Mouse (Mus musculus): Measurements from ENCODE around the gene Commd3.

Commd3 gene

DNA sequence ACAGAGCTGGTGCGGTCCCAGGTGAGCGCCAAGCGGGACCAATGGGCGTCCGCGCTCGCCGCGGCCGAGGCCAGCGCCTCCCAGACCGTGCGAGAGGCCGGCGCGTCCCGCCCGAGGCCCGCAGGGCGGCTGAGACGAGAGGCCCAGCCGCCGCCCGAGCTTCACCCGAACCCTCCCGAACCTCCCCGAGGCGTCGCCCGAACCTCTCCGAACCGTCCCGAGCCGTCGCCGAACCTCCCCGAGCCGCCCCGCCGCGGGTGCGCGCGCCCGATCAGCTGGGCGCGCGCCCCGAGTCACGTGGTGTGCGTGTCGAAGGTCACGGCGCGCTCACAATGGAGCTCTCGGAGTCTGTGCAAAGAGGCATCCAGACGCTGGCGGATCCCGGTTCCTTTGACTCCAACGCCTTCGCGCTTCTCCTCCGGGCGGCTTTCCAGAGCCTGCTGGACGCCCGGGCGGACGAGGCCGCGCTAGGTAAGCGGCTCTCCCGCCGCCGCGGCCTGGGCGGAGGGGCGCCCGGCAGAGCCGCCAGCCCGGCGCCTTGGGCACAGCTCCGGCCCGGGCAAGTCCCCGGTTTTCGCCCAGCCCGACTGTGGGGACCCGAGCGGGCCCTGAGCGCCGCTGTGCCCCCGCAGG, at the start of gene Commd3:
TSS of gene Commd3 (plus strand) at position 252 of the 633 bp plus-strand sequence.
- DNase-seq (ENCODE audit: low read depth): peak; percentile 68

DNA sequence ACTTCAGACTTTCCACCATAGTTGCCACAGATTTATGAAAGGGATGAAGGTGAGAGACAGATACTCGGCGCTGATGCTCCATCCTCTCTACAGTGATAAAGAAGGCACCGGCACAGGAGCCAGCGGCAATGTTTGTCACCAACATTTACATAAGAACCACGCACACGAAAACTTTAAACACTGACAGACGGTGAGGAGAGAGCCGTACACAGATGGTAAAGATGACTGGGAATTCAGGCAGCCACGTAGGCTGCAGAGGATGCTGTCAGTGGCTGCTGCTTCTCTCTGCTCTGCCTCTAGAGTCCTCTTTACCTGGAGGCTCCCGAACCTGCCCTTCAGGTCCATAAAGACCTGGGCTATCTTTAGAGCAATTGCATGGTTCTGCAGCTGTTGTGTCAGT, 49.0 kb upstream of the Commd3 start:
- DNase-seq (ENCODE audit: low read depth): no peak

DNA sequence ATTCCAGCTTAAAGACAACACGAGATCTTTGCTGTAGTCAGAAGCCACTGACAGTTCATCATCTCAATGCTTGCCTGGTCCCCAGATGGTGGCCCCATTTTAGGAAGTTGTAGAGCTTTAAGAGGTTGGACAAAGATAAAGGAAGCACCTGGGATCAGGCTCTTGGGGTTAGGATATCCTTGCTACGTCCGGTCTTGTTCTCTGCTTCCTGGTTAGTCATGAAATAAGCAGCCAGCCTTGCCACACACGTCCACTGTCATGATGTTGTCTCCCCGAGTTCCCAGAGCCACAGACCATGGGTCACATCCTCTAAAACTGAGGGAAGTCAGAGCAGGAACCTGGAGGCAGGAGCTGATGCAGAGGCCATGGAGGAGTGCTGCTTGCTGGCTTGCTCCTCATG, 41.6 kb upstream of the Commd3 start:
- DNase-seq (ENCODE audit: low read depth): no peak

DNA sequence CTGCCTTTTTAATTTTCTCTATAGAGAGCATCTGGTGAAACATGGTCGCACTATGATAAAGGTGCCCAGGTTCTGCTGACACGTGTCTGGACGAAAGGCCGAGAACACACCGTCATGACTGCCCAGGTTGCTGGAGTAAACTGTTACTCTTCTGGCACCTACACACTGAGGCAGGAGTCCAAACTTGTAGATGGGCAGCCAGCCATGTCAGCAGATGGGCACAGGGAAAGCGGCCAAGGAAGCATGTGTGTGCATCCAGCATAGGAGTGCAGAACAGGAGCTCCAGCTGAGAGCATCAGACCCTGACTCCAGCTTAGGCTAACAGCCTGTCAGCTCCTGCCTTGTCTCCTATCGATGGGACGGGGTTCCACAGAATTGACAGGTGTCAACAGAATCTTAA, 37.1 kb upstream of the Commd3 start:
- no peak for DNase-seq (ENCODE audit: low read depth)

DNA sequence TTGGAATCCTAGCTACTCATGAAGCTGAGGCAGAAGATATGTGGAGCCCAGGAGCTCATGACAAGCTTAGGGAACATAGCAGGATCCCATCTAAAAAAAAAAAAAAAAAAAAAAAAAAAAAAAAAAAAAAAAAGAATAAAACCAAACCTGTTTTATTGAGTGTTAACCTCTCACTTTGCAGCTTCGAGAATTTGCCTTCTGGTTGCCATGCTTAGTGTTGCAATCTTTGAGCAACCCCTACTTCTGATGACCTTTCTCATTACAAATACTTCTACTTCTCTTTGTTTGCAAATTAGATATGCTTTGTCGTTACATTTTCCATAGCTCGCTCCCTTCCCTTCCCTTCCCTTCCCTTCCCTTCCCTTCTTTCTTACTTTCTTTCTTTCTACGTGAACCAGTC, 23.6 kb upstream of the Commd3 start:
- no peak for DNase-seq (ENCODE audit: low read depth)

DNA sequence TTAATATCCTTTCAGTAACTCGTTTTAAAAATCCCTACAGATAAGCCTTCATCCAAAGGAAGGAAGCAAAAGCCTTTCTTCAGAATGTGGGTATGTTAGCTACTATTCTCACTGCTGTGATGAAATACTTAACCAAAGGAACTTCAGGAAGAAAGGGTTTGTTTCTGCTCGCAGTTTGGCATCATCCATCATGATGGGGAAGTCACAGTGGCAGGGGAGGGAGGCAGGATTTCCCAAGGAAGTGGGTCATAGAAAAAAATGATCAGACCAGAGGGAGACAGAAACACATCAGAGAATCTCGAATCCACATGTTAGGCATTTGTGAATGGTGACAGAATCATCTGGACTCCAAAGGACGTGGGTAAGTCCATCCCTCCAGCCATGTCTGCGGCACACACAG, 17.4 kb upstream of the Commd3 start:
- DNase-seq (ENCODE audit: low read depth): no peak

DNA sequence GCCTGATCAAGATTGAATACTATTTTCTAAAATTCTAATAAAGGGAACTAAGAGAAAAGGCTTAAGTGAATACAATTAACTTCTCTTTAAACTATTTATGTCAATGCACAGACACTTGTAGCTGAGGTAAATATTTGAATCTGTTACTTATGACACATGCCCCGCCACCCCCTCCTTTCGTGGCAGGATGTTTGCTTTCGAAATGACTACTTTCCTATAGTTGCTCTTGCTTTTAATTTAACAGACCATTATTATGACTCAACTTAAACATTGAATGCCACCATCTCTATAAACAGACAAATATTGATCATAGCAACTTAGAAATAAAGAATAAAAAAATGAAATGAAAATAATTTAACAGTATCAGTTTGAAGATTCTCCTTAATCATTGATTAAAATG, 8.2 kb upstream of the Commd3 start:
- no peak for DNase-seq (ENCODE audit: low read depth)

DNA sequence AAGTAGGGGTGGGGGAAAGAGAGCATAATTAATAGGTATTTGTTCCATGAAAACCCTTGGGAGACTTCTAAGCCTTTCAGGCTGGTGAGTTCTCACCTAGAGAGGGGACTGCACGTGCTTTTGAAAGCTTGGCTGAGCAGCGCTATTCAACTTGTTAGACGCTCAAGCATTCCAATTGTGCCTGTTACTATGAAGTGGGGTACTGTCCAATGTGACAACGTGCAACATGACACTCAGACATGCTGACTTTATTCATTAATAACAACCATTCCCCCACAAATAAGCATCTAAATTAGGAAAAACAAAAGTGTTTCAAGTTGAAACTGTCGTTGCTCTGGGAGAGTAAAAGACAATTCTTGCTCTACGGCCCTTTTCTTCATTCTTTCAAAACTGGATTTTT, 1.1 kb upstream of the Commd3 start:
- DNase-seq (ENCODE audit: low read depth): no peak

DNA sequence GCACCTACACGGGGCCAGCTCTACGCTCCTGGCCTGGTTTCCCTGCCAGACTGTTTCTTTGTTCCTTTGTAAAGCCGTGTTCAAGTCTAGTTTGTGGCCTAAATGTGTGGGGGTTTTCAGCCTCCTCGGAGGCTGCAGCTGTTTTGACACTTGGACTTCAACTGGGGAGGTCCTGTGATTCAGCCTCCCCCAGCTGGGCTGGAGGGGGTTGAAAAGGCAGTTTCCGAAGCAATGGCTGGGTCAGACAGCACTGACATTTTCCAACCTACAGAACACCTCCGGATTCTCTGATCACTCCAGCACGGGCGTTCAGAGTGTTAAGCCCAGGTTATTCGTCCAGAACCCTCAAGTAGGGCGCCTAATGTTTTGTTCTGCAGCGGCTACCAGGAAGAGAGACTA, 581 bp downstream of the Commd3 start:
- DNase-seq (ENCODE audit: low read depth): no peak

DNA sequence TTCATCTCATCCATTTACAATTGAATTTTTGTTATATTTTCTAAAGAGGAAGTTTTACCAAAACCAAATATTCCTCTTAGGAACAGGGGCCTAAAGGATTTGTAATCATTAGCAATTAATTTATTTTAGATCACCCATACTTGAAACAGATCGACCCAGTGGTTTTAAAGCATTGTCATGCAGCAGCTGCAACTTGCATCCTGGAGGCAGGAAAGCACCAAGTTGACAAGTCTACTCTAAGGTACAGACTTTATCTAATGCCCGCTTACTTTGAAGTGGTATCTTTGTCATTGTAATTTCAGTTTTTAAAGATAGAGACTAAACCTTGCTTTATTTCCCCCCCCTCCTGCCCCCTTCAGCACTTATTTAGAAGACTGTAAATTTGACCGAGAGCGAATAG, 1.6 kb downstream of the Commd3 start:
- no peak for DNase-seq (ENCODE audit: low read depth)

DNA sequence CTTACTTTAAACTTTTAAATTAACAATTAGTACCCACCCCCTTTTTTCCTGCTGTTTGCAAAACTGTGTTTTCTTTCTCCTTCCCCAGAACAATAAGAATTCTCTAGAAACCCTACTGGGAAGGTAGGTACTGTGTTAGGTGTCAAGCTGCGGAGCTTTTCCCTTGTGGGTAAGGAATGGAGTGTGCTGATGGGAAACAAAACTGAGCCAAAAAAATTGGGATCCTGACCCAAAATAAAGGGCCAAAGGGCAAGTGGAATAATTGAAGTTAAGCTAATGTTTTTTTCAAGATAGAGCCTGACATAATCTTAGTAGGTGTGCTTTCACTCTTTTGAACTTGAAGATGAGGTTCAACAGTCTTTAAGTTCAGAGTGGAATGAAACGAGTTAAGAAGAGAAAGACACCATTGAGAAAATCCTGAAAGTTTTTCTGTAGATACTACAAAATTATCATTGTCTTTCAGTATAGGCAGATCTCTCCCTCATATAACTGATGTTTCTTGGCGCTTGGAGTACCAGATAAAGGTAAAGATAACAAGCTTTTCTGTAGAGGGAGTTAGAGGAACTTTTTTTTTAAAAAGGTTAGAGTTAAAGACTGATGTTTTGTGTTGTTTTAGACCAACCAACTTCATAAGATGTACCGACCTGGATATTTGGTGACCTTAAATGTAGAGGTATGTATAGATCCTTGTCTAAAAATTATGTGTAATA, 2.2 kb downstream of the Commd3 start:
- DNase-seq (ENCODE audit: low read depth): no peak

DNA sequence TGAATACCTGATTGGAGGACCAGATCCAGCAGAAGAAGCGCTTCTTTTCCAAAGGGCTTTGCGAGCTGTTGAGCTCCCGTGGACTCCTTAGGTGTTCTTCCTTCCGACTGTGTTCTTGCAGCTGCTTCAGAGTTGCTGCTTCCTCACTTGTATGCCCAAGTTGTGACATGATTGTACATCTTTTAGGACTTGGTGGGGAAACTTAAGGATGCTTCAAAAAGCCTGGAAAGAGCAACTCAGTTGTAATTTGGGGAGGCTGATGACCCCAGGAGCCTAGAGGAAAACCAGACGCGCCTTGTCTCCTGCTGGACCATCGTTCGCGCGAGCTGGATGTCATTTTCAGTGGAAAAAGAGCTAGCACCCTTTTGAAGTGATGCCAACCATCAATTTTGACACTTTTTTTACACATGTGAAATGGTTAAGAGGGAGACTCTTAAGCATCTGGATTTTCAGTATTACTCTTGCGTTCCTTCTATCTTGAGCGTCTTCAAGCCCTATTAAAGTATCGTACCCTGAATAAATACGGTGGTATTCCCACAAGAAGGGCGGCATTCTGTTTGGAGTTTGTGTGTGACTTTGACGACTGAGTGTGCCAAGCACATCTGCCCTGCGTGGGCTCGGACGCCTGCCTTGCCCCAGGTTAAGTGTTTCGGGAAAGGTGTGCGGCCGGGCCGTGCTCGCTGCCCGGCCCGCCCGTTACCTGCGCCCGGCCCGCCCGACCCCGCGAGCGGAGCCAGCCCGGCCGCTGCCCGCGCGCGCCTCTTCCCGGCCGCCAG, 3.7 kb downstream of the Commd3 start:
- no peak for DNase-seq (ENCODE audit: low read depth)

DNA sequence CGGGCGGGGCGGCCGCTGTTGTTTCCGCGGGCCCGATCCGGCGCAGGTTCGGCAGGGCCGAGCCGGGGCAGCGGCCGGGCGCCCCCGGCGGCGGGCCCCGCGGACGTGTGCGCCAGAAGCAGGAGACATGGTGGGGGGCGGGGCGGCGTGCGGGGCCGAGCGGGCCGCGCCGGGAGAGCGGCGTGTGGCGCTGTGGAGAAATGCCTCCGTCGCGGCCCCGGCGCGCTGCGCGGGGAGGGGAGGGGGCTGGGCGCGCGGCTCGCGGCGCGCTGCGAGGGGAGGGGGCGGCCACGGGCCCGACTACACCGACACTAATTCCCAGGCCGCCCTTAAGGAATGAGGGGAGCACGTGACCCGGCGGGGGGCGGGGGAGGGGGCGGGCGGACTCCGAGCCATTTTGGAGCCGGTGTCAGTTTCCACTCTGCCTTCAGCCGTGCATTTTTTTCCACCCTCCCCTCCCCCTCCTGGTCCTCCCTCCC, 4.3 kb downstream of the Commd3 start:
- DNase-seq (ENCODE audit: low read depth): no peak

DNA sequence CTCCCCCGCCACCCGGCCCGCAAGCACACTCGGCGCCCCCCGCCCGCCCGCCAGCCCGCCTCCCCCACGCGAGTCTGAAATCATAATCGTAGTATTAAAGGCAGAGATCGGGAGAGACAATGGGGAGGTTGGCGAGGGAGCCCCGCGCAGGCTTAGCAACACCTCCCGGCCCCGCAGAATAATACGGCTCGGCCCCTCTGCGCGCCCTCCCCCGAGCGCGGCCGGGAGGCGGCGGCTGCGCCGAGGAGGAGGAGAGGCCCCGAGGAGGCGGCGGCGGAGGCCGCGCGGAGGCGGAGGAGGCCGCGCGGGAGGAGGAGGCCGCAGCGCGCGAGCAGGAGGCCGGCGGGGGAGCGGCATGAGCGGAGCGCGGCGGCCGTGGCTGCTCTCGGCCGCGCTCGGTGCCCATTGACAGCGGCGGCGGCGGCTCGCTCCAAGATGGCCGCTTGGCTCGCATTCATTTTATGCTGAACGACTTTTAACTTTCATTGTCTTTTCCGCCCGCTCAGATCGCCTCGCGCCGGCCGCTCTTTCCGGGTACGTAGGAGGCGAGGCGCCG, 4.8 kb downstream of the Commd3 start, which contains the start of gene Bmi1:
TSS of gene Bmi1 (plus strand) at position 83 of the 556 bp plus-strand sequence.
- no peak for DNase-seq (ENCODE audit: low read depth)

DNA sequence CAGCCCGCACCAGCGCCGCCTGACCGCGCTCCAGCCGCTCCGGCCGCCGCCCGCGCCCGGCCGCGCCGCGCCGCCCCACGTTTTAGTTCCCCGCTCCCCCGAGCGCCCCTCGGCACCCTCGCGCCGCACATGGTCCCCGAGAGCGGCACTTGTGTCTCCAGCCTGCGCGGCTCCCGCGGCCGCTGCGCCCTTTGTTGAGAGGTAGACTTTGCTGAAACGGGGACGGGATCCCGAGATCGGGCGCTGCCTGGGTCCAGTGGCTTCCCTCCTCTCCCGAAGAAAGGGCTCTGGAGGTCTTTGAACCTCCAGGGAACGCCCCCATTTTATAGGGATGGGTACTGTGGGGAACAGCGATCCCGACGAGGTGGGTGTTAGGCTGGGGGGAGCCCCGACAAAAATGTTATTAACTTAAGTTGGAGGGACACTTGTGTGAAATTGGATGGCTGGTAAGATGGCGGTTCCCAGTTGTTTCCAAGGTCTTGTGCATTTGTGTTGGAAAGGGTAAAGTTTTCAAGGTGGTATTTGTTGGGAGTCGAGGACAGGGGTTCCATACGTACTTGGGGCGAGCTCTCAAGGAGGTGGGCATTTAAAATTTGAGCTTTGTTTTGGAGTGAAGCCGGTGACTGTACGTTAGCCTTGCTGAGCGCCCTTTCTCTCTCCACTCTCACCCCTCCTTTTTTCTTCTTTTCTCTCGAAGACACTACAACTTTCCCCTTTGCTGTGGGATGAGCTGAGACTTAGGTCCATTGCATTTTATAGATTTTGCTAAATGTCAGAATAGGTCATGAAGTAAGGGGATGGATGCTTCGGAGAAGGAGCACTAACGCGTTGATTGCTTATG, 5.7 kb downstream of the Commd3 start:
- DNase-seq (ENCODE audit: low read depth): no peak

DNA sequence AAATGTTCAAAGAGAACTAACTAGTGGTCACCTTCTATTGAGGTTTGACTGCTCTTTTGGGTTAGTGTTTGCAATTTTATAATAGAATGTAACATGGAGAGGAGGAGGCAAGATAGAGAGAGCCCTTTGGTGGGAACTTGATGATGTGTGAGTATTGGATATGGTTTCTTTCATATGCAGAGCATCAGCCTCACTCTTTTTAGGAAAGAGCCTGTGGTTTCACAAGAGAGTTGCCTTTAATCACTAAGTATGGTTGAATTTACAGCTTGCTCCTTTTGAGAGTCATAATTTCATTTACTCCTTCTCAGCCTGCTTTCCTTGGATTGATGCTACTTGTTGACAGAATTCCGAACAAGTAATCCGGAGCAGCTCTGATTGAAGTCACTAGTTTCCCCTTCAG, 7.5 kb downstream of the Commd3 start:
- DNase-seq (ENCODE audit: low read depth): no peak

DNA sequence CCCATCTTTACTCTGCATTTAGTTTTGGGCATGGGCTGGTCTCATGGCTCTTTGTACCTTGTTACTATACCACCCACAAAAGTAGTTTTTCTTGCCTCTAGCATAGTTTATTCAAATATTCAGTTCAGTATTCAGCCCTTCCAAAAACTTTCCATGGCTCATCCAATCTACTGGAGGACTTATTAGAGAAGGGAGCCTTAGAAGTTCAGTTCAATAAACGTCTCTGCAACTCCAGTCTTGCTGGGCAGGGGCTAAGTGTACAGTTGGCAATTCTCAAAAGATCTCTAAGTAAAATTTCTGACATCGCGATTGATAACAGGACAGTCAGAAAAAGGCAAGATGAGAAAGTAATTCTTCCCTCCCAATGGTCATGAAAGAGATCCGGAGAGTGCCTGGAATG, 8.3 kb downstream of the Commd3 start:
- no peak for DNase-seq (ENCODE audit: low read depth)

DNA sequence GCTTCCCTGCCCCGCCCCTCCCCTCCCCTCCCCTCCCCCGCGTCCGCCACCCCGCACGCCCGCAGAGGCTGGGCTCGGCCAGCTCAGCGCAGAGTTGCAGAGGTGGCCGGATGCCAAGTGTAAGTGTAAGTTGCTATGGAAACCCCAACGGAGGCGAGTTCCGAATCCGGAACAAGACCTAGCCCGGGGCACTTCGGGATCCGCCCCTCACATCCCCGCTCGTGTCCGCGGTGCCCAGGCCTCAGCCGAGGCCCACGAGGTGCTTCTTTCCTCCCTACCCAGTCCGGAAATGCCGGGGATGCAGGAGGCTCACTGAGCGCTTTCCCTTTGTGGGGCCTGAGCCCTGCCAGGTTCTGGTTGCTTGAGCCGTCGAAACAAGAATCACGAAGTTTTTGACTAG, 8.8 kb downstream of the Commd3 start:
- DNase-seq (ENCODE audit: low read depth): no peak

DNA sequence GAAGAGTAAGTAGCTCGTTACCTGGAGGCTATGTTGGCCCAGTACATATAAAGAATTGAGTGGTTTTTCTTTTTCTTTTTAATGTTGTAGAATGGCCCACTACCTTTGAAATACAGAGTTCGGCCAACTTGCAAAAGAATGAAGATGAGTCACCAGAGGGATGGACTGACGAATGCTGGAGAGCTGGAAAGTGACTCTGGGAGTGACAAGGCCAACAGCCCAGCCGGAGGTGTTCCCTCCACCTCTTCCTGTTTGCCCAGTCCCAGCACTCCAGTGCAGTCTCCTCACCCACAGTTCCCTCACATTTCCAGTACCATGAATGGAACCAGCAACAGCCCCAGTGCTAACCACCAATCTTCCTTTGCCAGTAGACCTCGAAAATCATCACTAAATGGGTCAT, 11.9 kb downstream of the Commd3 start:
- no peak for DNase-seq (ENCODE audit: low read depth)

DNA sequence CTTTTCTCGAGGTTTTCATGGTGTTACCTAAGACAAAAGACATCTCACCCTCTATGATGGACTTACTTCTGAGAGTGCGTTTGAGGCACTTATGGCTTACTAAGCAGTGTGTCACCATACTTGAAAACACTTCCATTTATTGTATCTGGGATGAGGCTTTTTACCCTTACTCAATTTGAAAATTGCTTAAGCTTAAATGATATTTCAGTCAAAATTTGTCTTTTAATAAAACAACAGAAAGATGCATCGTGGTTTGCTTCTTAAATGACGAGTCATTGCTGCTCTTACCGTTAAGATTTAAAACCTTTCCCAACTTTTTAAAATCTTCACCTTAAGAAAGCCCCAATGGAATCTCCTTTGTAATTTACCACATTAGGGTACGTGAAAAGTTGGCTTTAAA, 14.2 kb downstream of the Commd3 start:
- DNase-seq (ENCODE audit: low read depth): no peak

DNA sequence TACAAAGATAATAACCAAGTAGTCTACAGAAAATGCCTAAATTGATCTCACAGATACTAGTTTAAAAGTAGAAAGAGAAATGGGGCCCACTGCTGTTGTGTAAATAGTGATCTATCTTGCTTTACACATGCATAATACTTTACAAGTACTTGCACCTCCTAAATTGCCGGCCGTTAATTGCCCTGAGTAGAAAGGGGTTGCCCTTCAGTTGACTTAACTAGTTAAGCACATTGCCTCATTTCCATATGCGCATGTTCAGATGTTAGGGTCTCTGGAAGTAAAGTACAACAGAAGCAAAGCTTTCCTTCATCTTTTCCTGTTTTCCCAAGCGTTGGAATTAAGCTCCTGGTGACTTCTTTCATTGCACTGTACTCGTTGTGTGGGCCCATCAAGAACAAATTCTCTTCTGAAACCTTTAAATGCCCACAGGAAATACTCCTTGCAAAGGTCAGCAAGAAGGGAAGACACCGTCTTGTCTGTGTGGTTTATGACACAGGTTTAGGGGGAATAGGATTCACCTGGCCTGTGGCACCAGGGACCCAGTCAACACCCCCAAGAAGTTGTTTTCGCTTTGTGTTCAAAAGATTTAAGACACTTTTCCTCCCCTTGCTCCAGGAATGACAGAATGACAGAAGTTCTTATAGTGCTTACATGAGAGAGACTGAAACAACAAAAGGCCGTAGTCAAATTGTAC, 14.8 kb downstream of the Commd3 start:
- DNase-seq (ENCODE audit: low read depth): no peak
